ENCODE assay signal across 11 mouse cellular contexts in the genomic region with DNA sequence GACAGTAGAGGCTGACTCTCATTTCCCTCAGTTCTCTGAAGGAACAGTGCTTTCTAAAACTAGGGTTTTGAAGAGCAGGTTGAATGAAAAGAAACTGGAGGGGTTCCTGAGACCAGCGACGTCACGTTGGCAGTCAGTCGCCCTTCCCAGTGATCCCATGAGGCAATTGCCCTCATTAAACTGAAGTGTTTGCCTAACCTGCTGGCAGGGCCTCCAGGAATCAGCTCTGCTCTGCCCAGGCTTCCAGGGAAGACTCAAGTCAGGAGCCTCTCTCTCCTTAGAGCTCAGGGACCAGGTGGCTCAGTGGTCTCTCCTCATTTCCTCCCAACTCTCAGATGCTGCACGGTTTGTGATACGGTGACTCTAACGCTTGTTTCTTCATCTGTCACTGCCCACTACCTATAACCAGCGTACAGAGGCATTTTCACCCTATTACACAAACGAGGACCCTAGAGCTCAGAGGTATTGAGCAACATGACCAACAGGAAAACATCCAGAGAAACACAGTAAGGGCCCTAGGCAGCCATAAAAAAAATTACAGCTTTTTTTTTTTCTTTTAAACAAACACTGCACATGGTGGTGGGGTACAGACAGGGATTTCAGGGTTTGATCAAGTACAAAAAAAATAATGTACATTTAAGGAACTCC.
A peak's percentile ranks its signal among the peaks of the same experiment; 100 is the strongest.
DNase-seq lines count a peak whose midpoint lies in the region; ATAC-seq lines count a peak whose summit lies in the region.
"Had no signal": no experiment of that assay in that cellular context is flagged by ENCODE, and none has a peak within 500 bp of the region (broad histone marks: within the 10 kb centered on the region; RNA-seq: fewer than 3 reads in every experiment).

No protein-coding gene starts in this region.

- H3K9ac ChIP-seq in heart, embryonic 14.5 days (ENCODE audit: low read length) = no peak overlapping the region
- no peak overlapping the region for H3K9ac ChIP-seq in midbrain, embryonic 14.5 days (replicated peaks; ENCODE audit: low read length)
- H3K9ac ChIP-seq in midbrain, embryonic 13.5 days (replicated peaks) = no peak overlapping the region
- H3K9ac ChIP-seq: hindbrain, embryonic 12.5 days; limb, embryonic 12.5 days had no signal

- intact Hi-C loops in heart, postnatal 25 days (cut with DNase I) = no loop called here

- no peak overlapping the region for H3K4me3 ChIP-seq in heart, embryonic 14.5 days (ENCODE audit: control insufficient read depth in 1 of 2, insufficient read depth in 1 of 2, low read depth in 1 of 2, low read length in 2 of 2)
- no peak overlapping the region for H3K4me3 ChIP-seq in midbrain, embryonic 14.5 days (replicated peaks; ENCODE audit: low read depth, low read length)
- no peak overlapping the region for H3K4me3 ChIP-seq in midbrain, embryonic 13.5 days (replicated peaks)
- H3K4me3 ChIP-seq: hindbrain, embryonic 12.5 days; limb, embryonic 12.5 days had no signal

- no peak for DNase-seq in heart, postnatal 25 days (ENCODE audit: low spot score)
- peak; percentile 31 for DNase-seq in fat pad, adult 2 months (ENCODE audit: extremely low read depth, low read depth, low spot score)
- peak; percentile 21 for DNase-seq in large intestine, adult 2 months (ENCODE audit: low read depth, low spot score)
- peak; percentile 70 to 84 for DNase-seq in lung, postnatal 4 days
- no peak for DNase-seq in midbrain, embryonic 14.5 days
- DNase-seq: cerebellum, postnatal 25 days; layer of hippocampus, adult 9-11 months had no signal

- H3K36me3 ChIP-seq in heart, embryonic 14.5 days (ENCODE audit: control insufficient read depth, insufficient read depth, low read length) = no peaks in the 10 kb centered on the region
- H3K36me3 ChIP-seq in midbrain, embryonic 14.5 days (ENCODE audit: control insufficient read depth, insufficient read depth, low read length) = no peaks in the 10 kb centered on the region
- no peaks in the 10 kb centered on the region for H3K36me3 ChIP-seq in midbrain, embryonic 13.5 days
- H3K36me3 ChIP-seq: hindbrain, embryonic 12.5 days; limb, embryonic 12.5 days had no signal

- H3K9me3 ChIP-seq in heart, embryonic 14.5 days (ENCODE audit: control insufficient read depth, low read length) = no peaks in the 10 kb centered on the region
- no peaks in the 10 kb centered on the region for H3K9me3 ChIP-seq in midbrain, embryonic 14.5 days (ENCODE audit: control insufficient read depth, low read length)
- H3K9me3 ChIP-seq in midbrain, embryonic 13.5 days = no peaks in the 10 kb centered on the region
- H3K9me3 ChIP-seq: hindbrain, embryonic 12.5 days; limb, embryonic 12.5 days had no signal

- peak overlapping the region; percentile 58 to 66 for H3K27ac ChIP-seq in heart, embryonic 14.5 days (replicated peaks in 1 of 2; ENCODE audit: control insufficient read depth in 1 of 2, insufficient read depth in 1 of 2, low read depth in 2 of 2, low read length in 2 of 2)
- H3K27ac ChIP-seq in midbrain, embryonic 14.5 days (replicated peaks; ENCODE audit: low read depth, low read length) = no peak overlapping the region
- H3K27ac ChIP-seq in midbrain, embryonic 13.5 days = no peak overlapping the region
- H3K27ac ChIP-seq: hindbrain, embryonic 12.5 days; limb, embryonic 12.5 days had no signal

- no peak for ATAC-seq in heart, embryonic 14.5 days (ENCODE audit: insufficient number of reproducible peaks, insufficient read depth, low FRiP score, low read depth)
- no peak for ATAC-seq in midbrain, embryonic 14.5 days (ENCODE audit: low FRiP score, low TSS enrichment)
- ATAC-seq in midbrain, embryonic 13.5 days = no peak

- 66% methylated on average over 9 of the region's 9 CpGs for WGBS in heart, embryonic 14.5 days
- 28% methylated on average over 9 of the region's 9 CpGs for WGBS in large intestine, adult 2 months
- 92% methylated on average over 9 of the region's 9 CpGs for WGBS in midbrain, embryonic 14.5 days
- WGBS in midbrain, embryonic 13.5 days = 88% methylated on average over 9 of the region's 9 CpGs

- H3K4me1 ChIP-seq in heart, embryonic 14.5 days (ENCODE audit: control insufficient read depth in 2 of 2, insufficient read depth in 2 of 2, low read length in 2 of 2) = peaks cover 52 to 76% of the 10 kb centered on the region in 2 experiments
- H3K4me1 ChIP-seq in midbrain, embryonic 14.5 days (ENCODE audit: control insufficient read depth, insufficient read depth, low read length) = no peaks in the 10 kb centered on the region
- peaks cover 6% of the 10 kb centered on the region; the same call in 1 of the 2 replicates for H3K4me1 ChIP-seq in midbrain, embryonic 13.5 days (replicated peaks)

- H3K4me2 ChIP-seq in heart, embryonic 14.5 days (ENCODE audit: low read length) = no peak overlapping the region
- H3K4me2 ChIP-seq in midbrain, embryonic 14.5 days (ENCODE audit: low read length) = no peak overlapping the region
- H3K4me2 ChIP-seq in midbrain, embryonic 13.5 days (replicated peaks) = no peak overlapping the region
- H3K4me2 ChIP-seq: hindbrain, embryonic 12.5 days; limb, embryonic 12.5 days had no signal

- H3K27me3 ChIP-seq in heart, embryonic 14.5 days (ENCODE audit: control insufficient read depth, insufficient read depth, low read length) = no peaks in the 10 kb centered on the region
- no peaks in the 10 kb centered on the region for H3K27me3 ChIP-seq in midbrain, embryonic 14.5 days (ENCODE audit: control insufficient read depth, insufficient read depth, low read length)
- H3K27me3 ChIP-seq in midbrain, embryonic 13.5 days = no peaks in the 10 kb centered on the region
- H3K27me3 ChIP-seq: hindbrain, embryonic 12.5 days; limb, embryonic 12.5 days had no signal

Comparison
In these comparisons a context has a peak if more than half of its experiments do, and no peak if none do; other contexts are left out.
1. H3K27ac ChIP-seq: peak in heart, embryonic 14.5 days (2 of 2); none in midbrain, embryonic 14.5 days (single experiment) and midbrain, embryonic 13.5 days (single experiment).
2. DNase-seq: peak in fat pad, adult 2 months (single experiment), large intestine, adult 2 months (single experiment) and lung, postnatal 4 days (2 of 2); none in heart, postnatal 25 days (single experiment) and midbrain, embryonic 14.5 days (single experiment).